Mouse (Mus musculus): Measurements from ENCODE around the gene Mapk3.
"Not testable (repeated sequence)": the region's sequence is repeated elsewhere in the genome, so short reads cannot be mapped to it uniquely, and the experiment has no call there.

Gene Mapk3

DNA sequence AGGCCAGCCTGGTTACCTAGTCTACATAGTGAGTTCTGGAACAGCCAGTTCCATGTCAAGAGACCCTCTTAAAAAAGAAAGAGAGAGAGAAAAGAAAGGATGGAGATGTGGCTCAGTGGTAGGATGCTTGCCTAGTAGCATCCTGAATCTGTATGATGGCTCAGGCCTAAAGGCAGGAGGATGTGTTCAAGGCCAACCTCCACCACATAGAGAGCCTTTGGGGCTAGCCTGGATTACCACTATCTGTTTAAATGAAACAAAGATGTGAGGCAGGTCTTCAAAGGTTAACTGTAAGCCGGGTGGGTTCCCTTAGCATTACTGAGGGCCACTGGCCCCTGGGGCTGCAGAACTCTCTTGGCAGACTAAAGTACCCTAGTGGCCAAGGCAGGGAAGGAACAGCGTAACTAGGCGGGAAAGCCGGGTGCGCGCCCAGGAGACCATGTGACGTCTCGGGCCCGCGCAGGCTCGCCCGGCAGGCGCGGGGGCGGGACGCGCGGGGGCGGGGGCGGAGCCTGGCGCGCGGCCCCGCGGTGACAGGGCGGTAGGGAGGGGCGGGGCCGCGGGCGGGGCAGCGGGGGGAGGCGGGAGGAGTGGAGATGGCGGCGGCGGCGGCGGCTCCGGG is at the start of gene Mapk3:
Gene Mapk3 (plus strand): TSS at position 552 of the 622 bp plus-strand sequence.
- in situ Hi-C loops (cut with MboI, MseI): no loop called here

DNA sequence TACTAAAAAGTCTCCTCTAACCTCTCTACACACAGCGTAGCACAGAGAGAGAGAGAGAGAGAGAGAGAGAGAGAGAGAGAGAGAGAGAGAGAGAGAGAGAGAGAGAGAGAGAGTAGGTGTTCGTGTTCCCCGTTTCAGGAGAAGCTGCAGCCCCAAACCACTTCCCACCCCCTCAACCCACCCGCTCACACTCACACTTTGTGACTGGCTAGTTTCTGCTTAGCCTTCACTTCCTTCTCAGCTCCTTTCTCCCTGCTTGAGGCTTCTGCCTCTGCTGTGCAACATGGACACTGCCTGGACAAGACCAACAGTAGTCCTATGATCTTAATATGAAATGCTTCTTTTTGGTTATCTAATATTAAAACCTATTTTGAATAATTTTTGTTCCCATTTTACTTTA is 49.1 kb upstream of the Mapk3 start:
- in situ Hi-C loops (cut with MboI, MseI): no loop called here

DNA sequence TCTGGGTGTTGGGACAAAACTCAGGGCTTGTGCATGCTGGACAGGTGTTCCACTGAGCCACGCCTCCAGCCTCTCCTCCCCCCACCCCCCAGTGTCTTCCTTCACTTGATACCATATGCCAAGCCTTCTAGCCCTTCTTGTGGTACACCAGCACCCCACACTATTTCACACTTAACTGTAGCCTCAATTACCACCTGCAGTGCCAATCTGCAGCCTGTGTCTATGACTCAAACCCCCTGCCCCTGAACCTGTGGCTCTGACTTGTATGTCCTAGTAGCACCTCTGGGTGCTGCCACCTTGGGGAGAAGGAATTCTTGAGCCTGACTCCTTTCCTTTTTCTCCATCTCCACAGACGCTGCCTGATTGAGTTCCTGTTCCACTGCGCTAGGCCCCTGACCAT is 47.5 kb upstream of the Mapk3 start:
- in situ Hi-C loops (cut with MboI, MseI): no loop called here

DNA sequence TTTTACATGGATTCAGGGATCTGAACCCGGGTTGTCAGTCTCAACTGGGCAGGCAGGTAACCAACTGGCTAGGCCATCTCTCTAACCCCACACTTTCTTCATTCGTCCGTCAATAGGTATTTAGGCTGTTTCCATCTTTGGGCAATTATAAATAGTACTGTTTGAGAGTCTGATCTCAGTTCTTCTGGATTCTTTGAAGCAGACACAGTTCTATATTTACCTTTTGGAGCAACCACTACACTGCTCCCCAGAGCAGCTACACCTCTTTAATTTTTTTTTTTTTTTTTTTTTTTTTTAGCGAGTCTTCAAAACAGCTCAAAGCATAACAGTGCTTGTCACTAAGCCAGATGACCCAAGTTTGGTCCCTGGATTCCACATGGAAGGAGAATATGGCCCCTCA is 43.7 kb upstream of the Mapk3 start:
- in situ Hi-C loops (cut with MboI, MseI): no loop called here

DNA sequence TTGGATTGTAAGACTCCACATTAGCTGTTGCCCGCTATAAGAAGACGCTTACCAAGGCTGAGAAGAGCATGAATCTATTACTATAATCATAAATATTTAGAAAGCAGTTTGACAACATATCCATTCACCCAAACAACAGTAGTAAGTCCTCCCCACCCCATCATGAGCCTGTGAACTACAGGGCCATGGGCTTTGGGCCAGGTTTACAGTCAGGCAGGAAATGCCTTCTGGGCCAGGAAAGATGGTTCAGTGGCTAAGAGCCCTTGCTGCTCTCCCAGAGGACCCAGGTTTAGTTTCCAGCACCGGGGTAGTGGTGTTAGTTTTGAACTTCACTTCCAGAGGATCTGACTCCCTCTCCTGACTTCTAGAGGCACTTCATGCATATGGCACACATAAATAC is 41.8 kb upstream of the Mapk3 start:
- in situ Hi-C loops (cut with MboI, MseI): no loop called here

DNA sequence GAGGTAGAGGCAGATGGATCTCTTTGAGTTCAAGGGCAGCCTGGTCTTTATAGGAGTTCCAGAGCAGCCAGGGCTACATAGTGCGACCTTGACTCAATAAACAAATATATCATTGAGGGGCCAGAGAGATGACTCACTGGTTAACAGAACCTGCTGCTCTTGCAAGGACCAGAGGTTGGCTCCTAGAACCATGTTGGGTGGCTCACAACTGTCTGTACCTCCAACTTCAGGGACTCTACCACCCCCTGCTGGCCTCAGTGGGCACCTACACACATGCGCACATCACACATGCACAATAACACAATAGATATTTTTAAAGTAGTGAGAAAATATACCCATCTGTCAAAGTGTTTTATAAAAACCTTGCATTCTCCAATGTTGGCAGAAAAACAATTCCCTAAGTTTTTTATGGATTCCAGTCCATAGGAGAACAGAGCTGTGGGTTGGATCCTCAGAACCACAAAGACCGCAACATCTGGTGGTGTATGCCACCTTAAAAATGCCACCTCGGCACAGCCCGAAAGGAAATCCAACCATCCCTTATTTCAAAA is 40.5 kb upstream of the Mapk3 start:
- in situ Hi-C loops (cut with MboI, MseI): no loop called here

DNA sequence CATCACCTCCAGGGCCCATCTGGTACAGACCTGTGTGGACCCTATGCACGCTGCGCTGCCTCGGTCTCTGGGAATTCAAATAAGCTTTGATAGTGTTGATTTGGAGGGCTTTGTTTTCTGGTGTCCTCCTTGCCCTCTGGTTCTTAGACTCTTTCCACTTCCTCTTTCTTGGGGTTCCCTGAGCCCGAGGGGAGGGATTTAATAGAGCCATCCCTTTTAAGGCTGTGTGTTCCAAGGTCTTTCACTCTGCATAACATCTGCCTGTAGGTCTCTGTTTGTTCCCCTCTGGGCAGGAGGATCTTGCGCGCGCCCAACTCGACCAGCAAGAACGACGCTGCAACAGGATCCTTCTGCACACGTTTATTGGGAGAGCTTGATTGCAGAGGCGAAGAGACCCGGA is 37.8 kb upstream of the Mapk3 start:
- in situ Hi-C loops (cut with MboI, MseI): no loop called here

DNA sequence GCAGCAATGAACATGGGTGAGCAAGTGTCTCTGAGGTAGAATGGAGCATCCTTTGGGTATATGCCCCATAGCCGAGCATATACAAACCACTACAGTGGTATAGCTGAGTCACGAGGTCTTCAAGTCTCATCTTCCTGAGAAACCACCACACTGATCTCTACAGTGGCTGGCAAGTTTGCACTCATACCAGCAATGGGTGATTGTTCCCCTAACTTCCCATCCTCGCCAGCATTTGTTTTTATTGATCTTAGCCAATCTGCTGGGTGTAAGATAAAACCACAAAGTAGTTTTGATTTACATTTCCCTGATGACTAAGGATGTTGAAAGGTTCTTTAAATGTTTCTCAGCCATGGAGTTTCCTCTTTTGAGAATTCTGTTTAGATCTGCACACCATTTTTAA is 34.3 kb upstream of the Mapk3 start:
- in situ Hi-C loops (cut with MboI, MseI): no loop called here

DNA sequence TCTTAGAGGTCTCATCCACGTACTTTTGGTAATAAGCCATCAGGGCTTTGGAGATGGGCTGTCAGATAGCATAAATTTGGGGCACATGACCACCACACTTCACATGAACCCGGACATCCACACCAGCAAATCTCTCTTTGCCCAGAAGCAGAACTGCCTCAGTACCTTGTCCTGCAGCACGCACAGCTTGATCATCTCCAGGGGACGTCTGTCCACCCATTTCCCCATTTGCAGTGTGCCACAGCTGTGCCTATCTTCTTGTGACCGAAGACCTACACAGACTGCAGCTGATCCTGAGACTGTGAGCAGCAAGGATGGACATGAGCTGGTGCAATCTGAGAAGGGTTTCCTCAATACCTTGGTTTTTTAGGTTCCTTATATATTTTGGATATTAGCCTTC is 33.7 kb upstream of the Mapk3 start:
- in situ Hi-C loops (cut with MboI, MseI): no loop called here

DNA sequence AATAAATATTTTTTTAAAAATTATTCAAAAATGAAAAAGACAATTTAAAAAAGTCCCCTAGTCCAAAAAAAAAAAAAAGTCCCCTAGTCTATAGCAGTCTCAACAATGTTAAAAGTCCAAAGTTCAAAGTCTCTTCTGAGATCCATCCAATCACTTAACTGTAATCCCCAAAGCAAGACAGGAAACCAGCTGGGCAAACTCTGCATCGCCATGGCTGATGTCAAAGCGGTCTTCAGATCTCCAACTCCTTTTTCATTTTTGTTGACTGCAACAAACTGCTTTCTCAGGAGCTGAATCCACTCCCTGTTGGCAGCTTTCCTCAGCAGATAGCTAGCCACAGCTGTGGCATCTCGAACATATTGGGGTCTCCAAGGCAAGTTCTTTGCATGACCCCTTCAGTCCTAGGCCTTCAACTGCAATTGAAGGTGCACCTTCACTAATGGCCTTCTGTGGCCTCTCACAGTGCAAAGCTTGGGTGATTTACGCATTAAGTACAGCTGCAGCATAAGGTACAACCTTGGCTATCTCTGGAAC is 29.1 kb upstream of the Mapk3 start:
- in situ Hi-C loops (cut with MboI, MseI): not testable (repeated sequence)

DNA sequence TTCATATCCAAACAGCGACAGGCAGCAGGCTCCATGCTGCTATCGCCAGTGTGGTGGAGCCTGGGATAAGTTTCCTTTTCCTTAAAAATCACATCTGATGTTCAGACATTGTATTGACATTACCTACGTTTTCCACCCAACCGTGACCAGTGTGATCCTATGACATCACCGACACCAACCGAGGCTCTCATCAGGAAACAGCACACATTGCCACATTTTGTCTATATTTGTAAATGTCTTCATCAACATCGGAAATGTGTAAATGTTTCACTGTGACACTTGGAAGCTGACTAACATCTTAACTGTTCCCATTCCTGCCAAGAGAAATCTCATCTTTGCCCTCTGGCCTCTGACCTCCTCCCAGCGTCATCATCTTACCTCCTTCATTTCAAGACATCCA is 23.3 kb upstream of the Mapk3 start:
- in situ Hi-C loops (cut with MboI, MseI): no loop called here

DNA sequence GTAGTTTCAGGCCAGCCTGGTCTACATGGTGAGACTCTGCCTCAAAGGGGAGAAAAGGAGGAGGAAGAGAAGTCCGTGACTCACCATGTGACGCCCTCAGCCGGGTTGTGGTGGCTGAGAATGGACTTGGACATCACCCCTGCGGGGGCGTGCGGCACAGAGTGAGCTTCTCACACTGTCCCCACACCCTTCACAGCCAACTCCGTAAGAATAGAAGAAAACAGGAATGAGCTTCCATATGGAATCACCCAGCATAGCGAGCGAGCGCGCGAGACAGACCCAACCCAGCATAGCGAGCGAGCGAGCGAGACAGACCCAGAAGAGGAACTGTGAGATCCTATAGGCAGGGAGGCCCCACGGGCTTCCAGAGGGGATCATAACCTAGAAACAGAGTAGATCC is 19.9 kb upstream of the Mapk3 start:
- in situ Hi-C loops (cut with MboI, MseI): no loop called here

DNA sequence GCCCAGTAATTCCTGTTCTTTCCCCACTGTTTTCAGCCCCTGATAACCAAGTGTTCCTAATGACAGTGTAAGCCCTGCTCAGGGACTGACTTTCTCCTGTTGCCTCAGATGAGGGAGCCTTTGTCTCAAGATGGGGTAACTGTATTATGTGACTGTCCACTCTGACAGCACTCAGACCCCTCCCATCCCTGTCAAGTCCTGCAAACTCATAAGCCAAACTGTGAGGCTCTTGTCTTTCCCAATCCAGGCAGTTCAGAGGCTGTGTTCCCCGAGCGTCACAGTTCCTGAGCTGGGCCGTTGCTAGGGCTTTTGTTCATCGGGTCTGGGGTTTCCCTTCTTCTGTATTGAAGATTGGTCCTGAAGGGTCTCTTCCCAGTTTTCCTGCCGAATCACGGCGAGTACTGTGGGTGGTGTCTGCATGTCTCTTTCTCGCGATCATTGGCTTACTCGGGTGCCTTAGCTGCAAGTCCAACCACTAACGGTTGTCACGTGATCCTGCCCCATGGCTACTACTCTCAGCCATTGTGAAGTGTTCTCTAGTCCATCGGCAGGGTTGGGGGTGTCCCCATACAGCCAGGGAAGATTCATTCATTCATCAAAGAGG is 19.2 kb upstream of the Mapk3 start:
- in situ Hi-C loops (cut with MboI, MseI): no loop called here

DNA sequence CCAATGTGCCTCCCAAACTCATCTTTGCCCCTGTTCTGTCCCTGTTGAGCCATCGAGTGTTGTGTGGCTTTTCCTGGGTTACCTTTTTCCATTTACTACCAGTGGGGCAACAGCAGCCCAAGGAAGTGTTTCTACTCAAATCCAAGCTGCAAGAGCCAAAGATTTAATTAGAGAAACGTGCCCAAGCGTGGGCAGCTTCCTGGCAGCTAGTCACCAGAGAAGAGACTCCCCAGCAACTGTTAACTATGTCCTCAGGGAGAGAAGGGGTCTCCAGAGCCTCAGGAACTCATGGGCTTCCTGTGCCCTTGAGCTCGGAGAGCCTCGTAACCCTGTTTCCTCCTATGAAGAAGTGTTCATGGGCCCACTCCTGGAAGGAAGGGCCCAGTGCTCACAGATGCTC is 18.4 kb upstream of the Mapk3 start:
- in situ Hi-C loops (cut with MboI, MseI): no loop called here

DNA sequence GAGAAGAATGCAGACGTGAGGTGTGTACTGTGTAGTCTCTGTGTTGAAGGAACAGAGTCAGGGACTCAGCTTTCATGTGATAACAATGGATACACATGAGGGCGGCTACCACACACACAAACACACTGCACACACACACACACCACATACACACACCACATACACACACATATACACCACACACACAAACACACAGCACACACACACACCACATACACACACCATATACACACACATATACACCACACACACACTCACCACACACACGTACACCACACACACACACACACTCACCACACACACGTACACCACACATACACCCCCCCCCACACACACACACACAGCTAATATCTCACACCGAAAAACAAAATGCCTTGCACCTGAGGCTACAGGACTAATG is 17.9 kb upstream of the Mapk3 start:
- in situ Hi-C loops (cut with MboI, MseI): no loop called here

DNA sequence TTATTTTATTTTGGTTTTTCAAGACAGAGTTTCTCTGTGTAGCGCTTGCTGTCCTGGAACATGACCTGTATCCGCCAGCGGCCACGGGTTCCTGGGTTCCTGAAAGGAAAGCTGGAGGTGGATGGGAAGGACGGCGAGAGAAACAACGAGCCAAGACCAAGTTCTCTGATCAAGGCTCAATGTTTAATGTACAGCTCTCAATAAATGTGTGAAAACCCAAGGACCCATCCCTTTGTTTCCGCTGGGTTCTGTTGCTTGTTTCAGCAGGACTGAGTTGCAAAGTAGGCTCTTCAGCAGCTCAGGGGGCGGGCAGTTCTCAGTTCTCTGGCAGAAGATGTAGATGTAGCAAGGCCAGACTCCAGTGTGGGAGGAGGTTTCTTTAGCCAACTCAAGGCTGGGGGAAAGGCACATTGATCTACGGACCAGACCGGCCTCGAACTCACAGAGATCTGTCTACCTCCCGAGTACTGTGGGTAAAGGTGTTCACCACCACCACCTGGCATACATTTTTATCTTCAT is 17.4 kb upstream of the Mapk3 start:
- in situ Hi-C loops (cut with MboI, MseI): no loop called here

DNA sequence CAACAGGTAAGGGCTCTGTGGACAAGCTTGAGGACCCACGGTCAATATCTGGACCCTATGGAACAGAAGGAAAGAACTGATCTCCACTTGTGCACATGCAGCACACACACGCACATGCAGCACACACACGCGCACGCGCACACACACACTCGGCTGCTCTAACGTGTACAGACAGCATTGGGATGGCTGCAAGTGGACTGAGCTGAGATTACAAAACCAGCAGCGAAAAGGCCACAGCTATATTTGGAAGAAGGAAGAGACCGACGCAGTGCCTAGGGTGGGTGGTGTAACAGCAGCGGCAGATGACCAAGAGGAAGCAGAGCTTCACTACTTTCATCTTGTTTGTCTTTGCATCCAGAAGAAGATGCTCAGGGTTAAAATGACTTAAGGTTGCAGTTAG is 13.3 kb upstream of the Mapk3 start:
- in situ Hi-C loops (cut with MboI, MseI): no loop called here

DNA sequence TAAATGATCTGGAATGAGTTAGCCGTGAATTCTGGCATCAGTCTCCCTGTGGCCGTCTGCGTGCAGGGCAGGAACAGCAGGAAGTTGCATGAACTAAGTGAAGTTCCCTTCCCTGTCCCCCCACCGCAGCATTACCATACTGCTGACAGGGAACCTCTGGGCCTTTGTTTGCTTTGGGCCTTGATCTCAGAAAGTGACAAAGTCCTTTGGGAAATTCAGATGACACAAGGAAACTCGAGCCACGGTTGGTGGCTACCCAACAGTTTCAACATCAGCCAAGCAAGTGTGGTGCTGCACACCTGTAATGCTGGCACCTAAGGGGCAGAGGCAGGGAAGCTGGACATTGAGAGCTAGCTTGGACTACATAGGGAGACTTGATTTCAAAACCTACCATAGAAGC is 12.6 kb upstream of the Mapk3 start:
- in situ Hi-C loops (cut with MboI, MseI): no loop called here

DNA sequence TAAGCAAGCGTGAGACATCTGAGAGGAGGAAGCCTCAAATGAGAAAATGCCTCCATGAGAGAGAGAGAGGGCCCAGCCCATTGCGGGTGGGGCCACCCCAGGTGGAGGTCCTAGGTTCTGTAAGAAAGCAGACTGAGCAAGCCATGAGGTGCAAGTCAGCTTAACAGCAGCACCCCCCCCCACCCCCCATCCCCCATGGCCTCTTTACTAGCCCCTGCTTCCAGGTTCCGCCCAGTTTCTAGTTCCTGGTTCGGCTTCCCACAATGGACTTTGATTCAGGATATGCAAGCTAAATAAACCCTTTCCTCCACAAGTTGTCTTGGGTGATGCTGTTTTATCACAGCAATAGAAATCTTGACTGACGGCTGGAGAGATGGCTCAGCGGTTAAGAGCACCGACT is 10.6 kb upstream of the Mapk3 start:
- in situ Hi-C loops (cut with MboI, MseI): no loop called here

DNA sequence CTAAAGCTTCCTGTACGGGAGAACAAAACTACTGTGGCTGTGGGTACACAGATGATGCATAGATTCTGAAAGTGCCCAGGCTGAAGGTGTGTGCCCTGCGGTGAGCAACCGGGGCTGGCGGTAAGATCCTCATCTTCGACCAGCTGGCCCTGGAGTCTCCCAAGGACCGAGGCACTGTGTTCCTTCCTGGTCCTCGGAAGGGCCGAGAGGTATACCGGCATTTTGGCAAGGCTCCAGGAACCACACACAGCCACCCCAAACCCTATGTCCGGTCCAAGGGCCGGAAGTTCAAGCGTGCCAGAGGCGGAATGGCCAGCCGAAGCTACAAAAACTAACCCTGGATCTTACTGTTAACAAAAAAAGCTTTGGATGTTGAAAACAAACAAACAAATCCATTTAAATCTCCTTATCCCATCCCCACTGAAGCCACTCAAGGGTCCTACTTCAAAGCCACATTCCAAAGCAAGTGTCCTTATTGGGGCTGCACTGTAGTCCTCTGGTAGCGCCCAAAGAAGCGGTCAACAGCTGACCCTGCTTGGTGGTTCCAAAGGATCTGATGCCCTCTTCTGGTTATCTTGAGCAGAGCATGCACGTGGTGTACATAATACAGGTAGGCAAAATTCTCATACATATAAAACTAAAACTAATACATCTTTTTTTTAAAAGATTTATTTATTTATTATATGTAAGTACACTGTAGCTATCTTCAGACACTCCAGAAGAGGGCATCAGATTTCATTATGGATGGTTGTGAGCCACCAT is 9.6 kb upstream of the Mapk3 start:
- in situ Hi-C loops (cut with MboI, MseI): no loop called here

DNA sequence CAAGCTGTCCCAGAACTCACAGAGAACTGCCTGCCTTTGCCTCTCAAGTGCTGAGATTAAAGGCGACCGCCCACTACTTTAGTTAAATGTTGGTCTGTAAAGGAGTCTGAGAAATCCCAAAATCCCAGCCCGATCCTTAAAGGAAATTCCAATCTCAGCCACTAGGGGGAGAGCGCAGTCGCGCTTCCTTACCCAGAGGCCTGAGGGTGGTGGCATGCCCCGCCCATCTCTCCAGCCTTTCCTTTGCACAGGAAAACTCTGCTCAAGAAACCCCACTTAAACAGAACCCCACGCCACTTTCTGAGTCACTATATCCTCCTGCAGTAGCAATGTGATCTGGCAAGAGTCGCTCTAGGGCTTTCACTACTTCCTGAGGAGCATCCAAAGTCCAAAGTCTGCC is 4.5 kb upstream of the Mapk3 start:
- in situ Hi-C loops (cut with MboI, MseI): no loop called here

DNA sequence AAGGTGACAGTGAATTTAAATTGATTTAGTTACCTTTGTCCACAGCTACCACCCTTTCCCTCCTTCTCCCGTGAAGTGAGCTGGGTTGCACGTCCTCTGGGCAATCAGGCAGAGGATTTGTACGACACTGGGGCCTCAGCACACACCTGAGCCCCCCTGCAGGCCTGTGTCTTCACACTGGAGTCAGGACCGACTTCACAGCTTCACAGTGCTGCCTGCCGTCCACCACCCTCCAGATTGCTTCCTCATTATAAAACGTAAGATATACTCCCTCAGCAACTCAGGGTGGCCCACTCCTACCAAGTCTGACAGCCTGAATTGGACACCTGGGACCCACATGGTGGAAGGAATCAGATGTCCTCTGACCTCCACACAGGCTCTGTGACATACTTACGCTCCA is 862 bp upstream of the Mapk3 start:
- in situ Hi-C loops (cut with MboI, MseI): no loop called here

All from T-helper 2 cell (primary cell).